Mouse (Mus musculus): ENCODE results near the gene Tmem274.

DNA sequence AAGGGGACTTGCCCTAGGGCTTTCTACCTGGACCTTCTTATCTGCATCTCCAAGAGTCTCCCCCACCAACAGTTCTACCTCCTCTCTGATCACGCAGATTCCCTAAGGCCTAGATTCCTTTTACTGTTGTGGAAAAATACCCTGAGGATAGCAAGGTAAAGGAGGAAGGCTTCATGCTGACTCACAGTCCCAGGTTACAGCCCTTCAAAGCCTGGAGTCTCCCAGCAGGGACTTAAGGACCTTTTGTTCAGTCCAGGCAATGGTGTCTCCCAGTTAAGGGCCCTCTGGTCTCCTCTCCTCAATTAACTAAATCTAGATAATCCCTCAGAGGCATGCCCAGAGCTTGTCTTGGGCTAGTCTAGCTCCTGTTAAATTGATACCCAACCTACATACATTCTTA, 30.9 kb upstream of the Tmem274 start:
- TF ChIP-seq CTCF (IDR thresholded peaks at IDR 0.05; ENCODE audit: borderline replicate concordance, insufficient read depth, low read depth, low read length) = no peak
- TF ChIP-seq POLR2A (IDR thresholded peaks at IDR 0.05; ENCODE audit: borderline replicate concordance, insufficient read depth, low read length) = no peak
